Mouse (Mus musculus): ENCODE results near the gene Epha3. TPM values are rescaled to one million over a fixed set of nuclear protein-coding genes. Genes with fewer than 3 reads are reported as not detected.

Gene Epha3
- polyA plus RNA-seq, 1 experiment, result 0.98 TPM

DNA sequence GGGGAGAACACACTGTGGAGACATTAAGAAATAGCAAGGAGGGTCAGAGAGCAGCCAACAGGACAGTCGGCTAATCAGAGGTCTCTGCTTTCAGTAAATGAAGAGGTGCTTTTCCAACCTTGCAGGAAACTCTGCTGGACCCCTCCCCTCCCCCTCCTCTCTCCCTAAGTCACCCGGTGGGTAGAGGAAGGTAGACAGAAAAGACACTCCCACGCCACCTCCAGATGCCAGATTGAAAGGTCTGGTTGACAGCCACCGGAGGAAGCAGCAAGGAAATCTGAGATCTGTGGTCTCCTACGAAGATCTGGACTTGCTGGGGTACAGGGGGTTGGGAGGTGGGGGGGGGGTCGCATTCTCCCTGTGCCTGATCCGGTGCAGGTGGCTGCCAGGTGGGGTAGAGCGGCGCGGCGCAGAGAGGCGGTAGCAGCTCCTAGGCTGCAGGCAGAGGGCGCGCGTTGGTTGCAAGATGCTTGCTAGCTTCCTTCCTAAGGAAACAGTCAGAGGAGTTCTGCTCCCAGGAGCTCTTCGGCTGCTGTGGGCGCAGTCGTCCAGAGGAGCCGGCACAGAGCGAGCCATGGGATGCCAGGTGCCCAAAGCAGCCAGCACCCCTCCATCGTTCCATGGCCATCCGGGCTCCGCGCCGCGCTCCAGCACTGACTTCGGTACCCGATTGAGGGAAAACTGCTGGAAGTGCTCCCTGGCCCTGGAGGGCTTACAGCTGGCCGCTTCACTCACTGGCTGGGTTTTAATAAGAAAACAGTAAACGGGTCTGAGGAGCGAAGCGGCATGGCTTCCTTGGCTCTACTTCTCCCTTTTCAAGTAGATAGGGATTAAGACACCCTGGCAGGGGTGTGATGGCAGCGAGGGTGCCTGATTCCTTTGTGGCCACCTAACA lies 7.1 kb downstream of the Epha3 start:
- H3K36me3 ChIP-seq (ENCODE audit: control insufficient read depth, insufficient read depth, low read length), result no peaks in the 10 kb centered on the region
- H3K27me3 ChIP-seq (ENCODE audit: control insufficient read depth, insufficient read depth, low read length), result 0 out of 2 replicates have a peak, but pooled peaks cover 1% of the 10 kb centered on the region
- WGBS, result 4% methylated on average over 33 of the region's 33 CpGs
- no peak for DNase-seq (ENCODE audit: low read depth in 1 of 2, low spot score in 2 of 2)
- H3K4me3 ChIP-seq (ENCODE audit: extremely low read depth, insufficient read depth, insufficient read length), result peak overlapping the region; percentile 33
- no peak overlapping the region for H3K27ac ChIP-seq (ENCODE audit: insufficient read depth, low read length)
- no peak for TF ChIP-seq POLR2A (IDR thresholded peaks at IDR 0.05; ENCODE audit: low read depth, low read length)
- no peak for TF ChIP-seq CTCF (IDR thresholded peaks at IDR 0.05; ENCODE audit: extremely low read depth, insufficient read depth, insufficient read length, insufficient replicate concordance)
- no peaks in the 10 kb centered on the region for H3K4me1 ChIP-seq (ENCODE audit: control insufficient read depth, insufficient read depth, insufficient read length)

GRCm38 (mm10) chr16:63850297-63850696 lies 13.7 kb downstream of the Epha3 start:
- H3K4me1 ChIP-seq (ENCODE audit: control insufficient read depth, insufficient read depth, insufficient read length), result no peaks in the 10 kb centered on the region
- H3K36me3 ChIP-seq (ENCODE audit: control insufficient read depth, insufficient read depth, low read length), result no peaks in the 10 kb centered on the region
- no peaks in the 10 kb centered on the region for H3K27me3 ChIP-seq (ENCODE audit: control insufficient read depth, insufficient read depth, low read length)
- no peak for TF ChIP-seq POLR2A (IDR thresholded peaks at IDR 0.05; ENCODE audit: low read depth, low read length)
- no peak for TF ChIP-seq CTCF (IDR thresholded peaks at IDR 0.05; ENCODE audit: extremely low read depth, insufficient read depth, insufficient read length, insufficient replicate concordance)
- H3K4me3 ChIP-seq (ENCODE audit: extremely low read depth, insufficient read depth, insufficient read length), result no peak overlapping the region
- H3K27ac ChIP-seq (ENCODE audit: insufficient read depth, low read length), result no peak overlapping the region
- DNase-seq (ENCODE audit: low read depth in 1 of 2, low spot score in 2 of 2), result no peak
- WGBS, result 85% methylated on average over 3 of the region's 3 CpGs

DNA sequence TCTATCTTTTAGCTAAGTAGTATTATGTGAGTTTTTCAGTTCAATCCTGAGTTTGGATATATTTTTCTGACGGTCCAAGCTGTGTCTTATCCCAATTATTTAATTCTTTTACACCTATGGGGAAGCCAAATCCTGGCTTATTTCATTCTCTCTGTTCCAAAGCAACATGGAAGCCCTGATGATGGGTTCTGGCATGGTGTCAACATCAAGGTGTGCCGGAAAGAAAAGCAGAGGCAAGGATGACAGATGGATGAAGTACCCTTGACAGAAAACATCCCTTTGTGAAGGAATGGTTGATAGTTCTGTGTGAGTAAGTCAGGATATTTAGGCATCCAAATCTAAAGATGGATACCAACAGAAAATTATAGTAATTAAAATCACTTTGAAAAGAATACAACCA lies 21.1 kb downstream of the Epha3 start:
- WGBS, result 85% methylated on average over 2 of the region's 2 CpGs
- Histone ChIP-seq H3K36me3 (ENCODE audit: control insufficient read depth, insufficient read depth, low read length) (no peaks in the 10 kb centered on the region), H3K4me1 (ENCODE audit: control insufficient read depth, insufficient read depth, insufficient read length) (no peaks in the 10 kb centered on the region), H3K27ac (ENCODE audit: insufficient read depth, low read length) (no peak overlapping the region), H3K27me3 (ENCODE audit: control insufficient read depth, insufficient read depth, low read length) (no peaks in the 10 kb centered on the region), H3K4me3 (ENCODE audit: extremely low read depth, insufficient read depth, insufficient read length) (no peak overlapping the region)
- TF ChIP-seq POLR2A (IDR thresholded peaks at IDR 0.05; ENCODE audit: low read depth, low read length) (no peak), CTCF (IDR thresholded peaks at IDR 0.05; ENCODE audit: extremely low read depth, insufficient read depth, insufficient read length, insufficient replicate concordance) (no peak)
- no peak for DNase-seq (ENCODE audit: low read depth in 1 of 2, low spot score in 2 of 2)

DNA sequence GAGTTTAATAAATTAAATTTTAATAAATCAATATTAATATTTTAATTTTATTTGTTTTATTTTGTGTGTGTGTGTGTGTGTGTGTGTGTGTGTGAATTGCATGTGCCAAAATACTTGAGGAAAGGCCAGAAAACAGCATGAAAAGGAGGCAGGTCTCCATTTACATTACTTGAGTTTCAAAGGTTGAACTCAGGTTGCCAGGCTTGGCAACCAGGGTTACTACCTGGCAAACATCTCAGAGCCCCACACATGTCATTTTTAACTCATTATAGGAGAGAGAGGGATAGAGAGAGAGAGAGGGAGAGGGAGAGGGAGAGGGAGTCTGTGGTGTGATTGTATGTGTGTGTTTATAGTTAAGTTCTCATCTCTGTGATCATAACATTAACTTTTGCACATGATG lies 26.5 kb downstream of the Epha3 start:
- Histone ChIP-seq H3K4me3 (ENCODE audit: extremely low read depth, insufficient read depth, insufficient read length) (no peak overlapping the region), H3K4me1 (ENCODE audit: control insufficient read depth, insufficient read depth, insufficient read length) (no peaks in the 10 kb centered on the region), H3K27ac (ENCODE audit: insufficient read depth, low read length) (no peak overlapping the region), H3K27me3 (ENCODE audit: control insufficient read depth, insufficient read depth, low read length) (no peaks in the 10 kb centered on the region), H3K36me3 (ENCODE audit: control insufficient read depth, insufficient read depth, low read length) (no peaks in the 10 kb centered on the region)
- TF ChIP-seq CTCF (IDR thresholded peaks at IDR 0.05; ENCODE audit: extremely low read depth, insufficient read depth, insufficient read length, insufficient replicate concordance), result no peak
- TF ChIP-seq POLR2A (IDR thresholded peaks at IDR 0.05; ENCODE audit: low read depth, low read length), result no peak
- DNase-seq (ENCODE audit: low read depth in 1 of 2, low spot score in 2 of 2), result no peak

DNA sequence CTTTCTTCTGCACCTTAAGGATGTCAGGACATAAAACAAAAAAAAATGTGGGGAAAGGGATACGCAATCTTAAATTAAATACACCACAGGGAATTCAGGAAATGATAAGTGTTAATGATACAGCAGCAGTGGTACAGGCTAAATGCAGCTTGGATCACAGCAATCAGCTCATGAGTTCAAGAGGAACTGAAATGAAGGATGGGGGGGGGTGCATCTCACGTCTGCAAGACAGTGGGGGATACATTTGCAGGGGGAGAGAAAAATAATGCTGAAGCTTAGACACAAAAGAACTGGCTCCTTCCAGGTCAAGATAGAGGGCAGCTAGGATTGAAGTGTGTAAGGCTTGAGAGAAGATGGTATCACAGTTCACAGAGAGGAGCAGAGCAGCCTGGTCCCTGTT lies 42.8 kb downstream of the Epha3 start:
- 66% methylated on average over 2 of the region's 2 CpGs for WGBS
- Histone ChIP-seq H3K27ac (ENCODE audit: insufficient read depth, low read length) (no peak overlapping the region), H3K4me1 (ENCODE audit: control insufficient read depth, insufficient read depth, insufficient read length) (no peaks in the 10 kb centered on the region), H3K36me3 (ENCODE audit: control insufficient read depth, insufficient read depth, low read length) (no peaks in the 10 kb centered on the region), H3K4me3 (ENCODE audit: extremely low read depth, insufficient read depth, insufficient read length) (no peak overlapping the region), H3K27me3 (ENCODE audit: control insufficient read depth, insufficient read depth, low read length) (no peaks in the 10 kb centered on the region)
- DNase-seq (ENCODE audit: low read depth in 1 of 2, low spot score in 2 of 2), result no peak
- TF ChIP-seq POLR2A (IDR thresholded peaks at IDR 0.05; ENCODE audit: low read depth, low read length) (no peak), CTCF (IDR thresholded peaks at IDR 0.05; ENCODE audit: extremely low read depth, insufficient read depth, insufficient read length, insufficient replicate concordance) (no peak)

- Histone ChIP-seq H3K36me3 (ENCODE audit: control insufficient read depth, insufficient read depth, low read length) (no peaks in the 10 kb centered on the region), H3K4me3 (ENCODE audit: extremely low read depth, insufficient read depth, insufficient read length) (no peak overlapping the region), H3K27ac (ENCODE audit: insufficient read depth, low read length) (no peak overlapping the region), H3K27me3 (ENCODE audit: control insufficient read depth, insufficient read depth, low read length) (no peaks in the 10 kb centered on the region), H3K4me1 (ENCODE audit: control insufficient read depth, insufficient read depth, insufficient read length) (no peaks in the 10 kb centered on the region)
- TF ChIP-seq CTCF (IDR thresholded peaks at IDR 0.05; ENCODE audit: extremely low read depth, insufficient read depth, insufficient read length, insufficient replicate concordance) (no peak), POLR2A (IDR thresholded peaks at IDR 0.05; ENCODE audit: low read depth, low read length) (no peak)
- no peak for DNase-seq (ENCODE audit: low read depth in 1 of 2, low spot score in 2 of 2)
- WGBS, result 66% methylated on average over 6 of the region's 6 CpGs
Observed at GRCm38 (mm10) chr16:63817606-63818005, 46.4 kb downstream of the Epha3 start.

GRCm38 (mm10) chr16:63816672-63817071 lies 47.3 kb downstream of the Epha3 start:
- DNase-seq (ENCODE audit: low read depth in 1 of 2, low spot score in 2 of 2), result no peak
- Histone ChIP-seq H3K4me3 (ENCODE audit: extremely low read depth, insufficient read depth, insufficient read length) (no peak overlapping the region), H3K27ac (ENCODE audit: insufficient read depth, low read length) (no peak overlapping the region), H3K27me3 (ENCODE audit: control insufficient read depth, insufficient read depth, low read length) (no peaks in the 10 kb centered on the region), H3K36me3 (ENCODE audit: control insufficient read depth, insufficient read depth, low read length) (no peaks in the 10 kb centered on the region), H3K4me1 (ENCODE audit: control insufficient read depth, insufficient read depth, insufficient read length) (no peaks in the 10 kb centered on the region)
- WGBS, result 33% methylated on average over 1 of the region's 1 CpGs
- TF ChIP-seq POLR2A (IDR thresholded peaks at IDR 0.05; ENCODE audit: low read depth, low read length) (no peak), CTCF (IDR thresholded peaks at IDR 0.05; ENCODE audit: extremely low read depth, insufficient read depth, insufficient read length, insufficient replicate concordance) (no peak)
